Mouse (Mus musculus): ENCODE data around the gene Camta1. TPM values are rescaled to one million over a fixed set of nuclear protein-coding genes. Genes with fewer than 3 reads are reported as not detected.

Camta1 gene
- polyA plus RNA-seq, 1 experiment from 2014 or later = 118 TPM

Other genes with a start within 250 kb of the Camta1 start
- gene Dnajc11, start 71.8 kb upstream of the Camta1 start, polyA plus RNA-seq (2015; fragmentation: Nextera tagmentation; extraction: Ambion mirVana) = 57.1 and 59.2 TPM in 2 replicates
- gene Thap3, start 127.1 kb upstream of the Camta1 start, polyA plus RNA-seq (2015; fragmentation: Nextera tagmentation; extraction: Ambion mirVana) = 26.1 and 28.0 TPM in 2 replicates
- 17.8 and 18.3 TPM in 2 replicates for gene Phf13, start 134.4 kb upstream of the Camta1 start, polyA plus RNA-seq (2015; fragmentation: Nextera tagmentation; extraction: Ambion mirVana)
- 23.2 and 25.9 TPM in 2 replicates for gene Klhl21, start 146.9 kb upstream of the Camta1 start, polyA plus RNA-seq (2015; fragmentation: Nextera tagmentation; extraction: Ambion mirVana)
- gene Zbtb48, start 165.8 kb upstream of the Camta1 start, polyA plus RNA-seq (2015; fragmentation: Nextera tagmentation; extraction: Ambion mirVana) = 10.0 and 11.6 TPM in 2 replicates
- 0.11 TPM in 1 of 2 replicates, not detected in the other for gene Tas1r1, start 176.7 kb upstream of the Camta1 start, polyA plus RNA-seq (2015; fragmentation: Nextera tagmentation; extraction: Ambion mirVana)
- gene Nol9, start 177.4 kb upstream of the Camta1 start, polyA plus RNA-seq (2015; fragmentation: Nextera tagmentation; extraction: Ambion mirVana) = 17.2 and 18.1 TPM in 2 replicates
- gene Plekhg5, start 210.6 kb upstream of the Camta1 start, polyA plus RNA-seq (2015; fragmentation: Nextera tagmentation; extraction: Ambion mirVana) = 11.6 and 12.7 TPM in 2 replicates